Mouse (Mus musculus) myocyte (in vitro differentiated cells): Measurements from ENCODE around the gene Nlgn2.

Source experiments
- CEBPB ChIP-seq: IDR thresholded peaks from 2 replicates; pipeline ENCODE4 v1.6.1; 2011; ENCODE audit warnings: mild to moderate bottlenecking, moderate library complexity; ENCODE audit not compliant: poor library complexity, insufficient read depth, severe bottlenecking
- E2F4 ChIP-seq: IDR thresholded peaks from one replicate; pipeline ENCODE4 v1.6.1; 2011; ENCODE audit warnings: mild to moderate bottlenecking, control low read depth, moderate library complexity; ENCODE audit not compliant: insufficient read depth
- MAX ChIP-seq: IDR thresholded peaks from one replicate; pipeline ENCODE4 v1.6.1; 2011; ENCODE audit warnings: low read depth, mild to moderate bottlenecking, control low read depth
- MYOD1 ChIP-seq, 3 experiments: IDR thresholded peaks; one replicate each; pipeline ENCODE4 v1.6.1; 2011; ENCODE audit warnings: control low read depth in 2 of 3, low read depth in 2 of 3, mild to moderate bottlenecking in 2 of 3, moderate library complexity in 1 of 3; ENCODE audit not compliant: insufficient read length in 2 of 3, control insufficient read depth in 1 of 3
- MYOG ChIP-seq, 3 experiments: IDR thresholded peaks; one replicate each; pipeline ENCODE4 v1.6.1; 2011; ENCODE audit warnings: control low read depth in 2 of 3, low read depth in 2 of 3, mild to moderate bottlenecking in 2 of 3; ENCODE audit not compliant: insufficient read length in 2 of 3, control insufficient read depth in 1 of 3, insufficient read depth in 1 of 3
- POLR2A ChIP-seq: IDR thresholded peaks from one replicate; pipeline ENCODE4 v1.6.1; 2011; ENCODE audit warnings: low read depth, mild to moderate bottlenecking, control low read depth, moderate library complexity; ENCODE audit not compliant: insufficient read length
- POLR2AphosphoS2 ChIP-seq: IDR thresholded peaks from one replicate; pipeline ENCODE4 v1.6.1; 2011; ENCODE audit warnings: low read depth, control low read depth; ENCODE audit not compliant: insufficient read length
- REST ChIP-seq: IDR thresholded peaks from one replicate; pipeline ENCODE4 v1.6.1; 2011; ENCODE audit warnings: mild to moderate bottlenecking, control low read depth, moderate library complexity; ENCODE audit not compliant: insufficient read depth, insufficient read length
- SRF ChIP-seq: IDR thresholded peaks from one replicate; pipeline ENCODE4 v1.6.1; 2011; ENCODE audit warnings: low read depth; ENCODE audit not compliant: control insufficient read depth, insufficient read length
- TCF12 ChIP-seq: IDR thresholded peaks from one replicate; pipeline ENCODE4 v1.6.1; 2011; ENCODE audit warnings: mild to moderate bottlenecking, control low read depth; ENCODE audit not compliant: poor library complexity, insufficient read depth, severe bottlenecking
- TCF3 ChIP-seq: IDR thresholded peaks from one replicate; pipeline ENCODE4 v1.6.1; 2011; ENCODE audit warnings: low read depth, control low read depth; ENCODE audit not compliant: insufficient read length
- USF1 ChIP-seq: IDR thresholded peaks from one replicate; pipeline ENCODE4 v1.6.1; 2011; ENCODE audit warnings: low read depth, mild to moderate bottlenecking, control low read depth, moderate library complexity

GRCm38 (mm10) chr11:69881787-69882670 lies 44.4 kb upstream of the Nlgn2 start:
- no peak for TF ChIP-seq POLR2AphosphoS2
- no peak for TF ChIP-seq USF1
- TF ChIP-seq POLR2A = no peak
- no peak for TF ChIP-seq TCF12
- TF ChIP-seq REST = no peak
- TF ChIP-seq E2F4 = no peak
- no peak for TF ChIP-seq SRF
- no peak for TF ChIP-seq MAX
- TF ChIP-seq MYOG (IDR thresholded peaks at IDR 0.05; ENCODE audit: control insufficient read depth in 1 of 3, insufficient read depth in 1 of 3, insufficient read length in 2 of 3, low read depth in 2 of 3) = no peak
- TF ChIP-seq MYOD1 (IDR thresholded peaks at IDR 0.05; ENCODE audit: control insufficient read depth in 1 of 3, insufficient read length in 2 of 3, low read depth in 2 of 3) = no peak
- TF ChIP-seq CEBPB = no peak
- no peak for TF ChIP-seq TCF3
